Mouse (Mus musculus): ENCODE results near the gene Olfr1120. TPM values are rescaled to one million over a fixed set of nuclear protein-coding genes. Genes with fewer than 3 reads are reported as not detected.
"Not testable (repeated sequence)": the region's sequence is repeated elsewhere in the genome, so short reads cannot be mapped to it uniquely, and the experiment has no call there.

Olfr1120 gene
- total RNA-seq (2014; rRNA removed; ENCODE audit: low replicate concordance) (not detected in 2 replicates), polyA plus RNA-seq (2015; fragmentation: Nextera tagmentation; extraction: Ambion mirVana) (not detected in 2 replicates)

DNA sequence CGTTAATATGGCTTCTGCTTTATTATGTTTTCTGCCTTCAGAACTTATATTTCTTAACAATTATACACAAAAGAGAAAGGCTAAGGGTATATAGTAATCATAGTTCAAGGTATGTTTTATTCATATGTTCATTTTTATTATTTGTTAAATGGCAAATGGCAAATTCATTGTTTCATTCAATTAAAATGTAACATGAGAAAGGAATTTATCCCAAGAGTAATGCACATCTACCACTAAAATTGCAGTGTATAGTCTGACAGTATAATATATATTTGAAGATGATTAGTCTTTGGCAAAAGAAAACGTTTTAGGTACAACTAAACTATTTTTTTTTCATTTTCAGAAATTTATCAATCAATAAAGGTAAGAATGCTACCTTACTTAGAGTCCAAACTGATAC is at the start of gene Olfr1120:
Gene Olfr1120, plus strand, starts transcription at position 301 of the 400 bp plus-strand sequence.
- ATAC-seq (ENCODE audit: insufficient read depth, low read depth): no peak
- Histone ChIP-seq H3K36me3 (replicated peaks; ENCODE audit: control insufficient read depth, insufficient read depth, low read length) (no peaks in the 10 kb centered on the region), H3K9me3 (replicated peaks; ENCODE audit: control insufficient read depth, low read length) (no peaks in the 10 kb centered on the region), H3K4me3 (ENCODE audit: low read depth, low read length) (no peak within 1 kb of the TSS), H3K9ac (replicated peaks; ENCODE audit: low read depth, low read length) (no peak within 1 kb of the TSS), H3K4me2 (ENCODE audit: low read depth, low read length) (no peak within 1 kb of the TSS), H3K27ac (ENCODE audit: low read depth) (no peak within 1 kb of the TSS), H3K4me1 (ENCODE audit: control insufficient read depth, insufficient read depth) (no peaks in the 10 kb centered on the region), H3K27me3 (ENCODE audit: control insufficient read depth, insufficient read depth, low read length) (no peaks in the 10 kb centered on the region)
- no peak for DNase-seq (ENCODE audit: low spot score)
- WGBS: 36% methylated on average over 2 of the region's 2 CpGs
- no peak for TF ChIP-seq CTCF (IDR thresholded peaks at IDR 0.05; ENCODE audit: low read depth)
- no peak for TF ChIP-seq EP300 (IDR thresholded peaks at IDR 0.05; ENCODE audit: low read depth)

DNA sequence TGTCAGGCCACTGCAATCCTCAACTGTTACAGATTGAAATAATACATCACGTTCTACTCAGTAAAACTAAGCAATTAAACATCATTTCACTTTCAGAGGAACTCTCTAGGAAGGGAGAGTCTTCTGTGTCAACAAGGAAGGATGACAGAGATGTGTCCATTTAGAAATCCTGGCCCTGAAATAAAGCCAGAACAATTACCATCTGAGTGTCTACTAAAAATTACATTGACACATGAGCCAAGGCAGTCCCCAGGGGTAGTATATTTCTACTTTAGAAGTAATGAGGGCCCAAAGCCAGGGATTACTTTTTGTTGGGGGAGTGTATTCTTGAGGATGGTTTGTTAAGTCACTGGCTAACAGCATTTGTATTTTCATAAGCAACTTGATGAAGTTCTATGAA is 47.3 kb upstream of the Olfr1120 start, which contains the start of gene Olfr1118:
Gene Olfr1118, plus strand, starts transcription at position 301 of the 400 bp plus-strand sequence.
- H3K36me3 ChIP-seq (replicated peaks; ENCODE audit: control insufficient read depth, insufficient read depth, low read length): no peaks in the 10 kb centered on the region
- no peak for ATAC-seq (ENCODE audit: insufficient read depth, low read depth)

DNA sequence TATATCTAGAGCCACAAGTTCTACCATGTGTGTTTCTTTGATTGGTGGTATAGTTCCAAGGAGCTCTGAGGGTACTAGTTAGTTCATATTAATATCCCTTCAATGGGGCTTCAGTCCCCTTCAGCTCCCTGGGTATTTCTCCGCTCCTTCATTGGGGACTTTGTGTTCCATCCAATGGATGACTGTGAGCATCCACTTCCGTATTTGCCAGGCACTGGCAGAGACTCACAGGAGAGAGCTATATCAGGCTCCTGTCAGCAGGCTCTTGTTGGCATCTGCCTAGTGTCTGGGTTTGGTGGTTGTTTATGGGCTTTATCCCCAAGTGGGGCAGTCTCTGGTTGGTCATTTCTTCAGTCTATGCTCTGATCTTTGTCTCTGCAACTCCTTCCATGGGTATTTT is 5.5 kb downstream of the Olfr1120 start:
- H3K36me3 ChIP-seq (replicated peaks; ENCODE audit: control insufficient read depth, insufficient read depth, low read length); H3K4me1 ChIP-seq (ENCODE audit: control insufficient read depth, insufficient read depth); H3K27me3 ChIP-seq (ENCODE audit: control insufficient read depth, insufficient read depth, low read length); H3K27ac ChIP-seq (ENCODE audit: low read depth); H3K4me2 ChIP-seq (ENCODE audit: low read depth, low read length); H3K9ac ChIP-seq (replicated peaks; ENCODE audit: low read depth, low read length); H3K4me3 ChIP-seq (ENCODE audit: low read depth, low read length); H3K9me3 ChIP-seq (replicated peaks; ENCODE audit: control insufficient read depth, low read length); ATAC-seq (ENCODE audit: insufficient read depth, low read depth); DNase-seq (ENCODE audit: low spot score): not testable (repeated sequence)
- WGBS: 47% methylated on average over 2 of the region's 2 CpGs

More for the DNA sequence above, 47.3 kb upstream of the Olfr1120 start, which contains the start of gene Olfr1118:
- no peaks in the 10 kb centered on the region for H3K27me3 ChIP-seq (ENCODE audit: control insufficient read depth, insufficient read depth, low read length)
- no peak within 1 kb of the TSS for H3K4me2 ChIP-seq (ENCODE audit: low read depth, low read length)
- DNase-seq (ENCODE audit: low spot score): no peak
- TF ChIP-seq CTCF (IDR thresholded peaks at IDR 0.05; ENCODE audit: low read depth) (no peak), EP300 (IDR thresholded peaks at IDR 0.05; ENCODE audit: low read depth) (no peak)
- no peak within 1 kb of the TSS for H3K4me3 ChIP-seq (ENCODE audit: low read depth, low read length)
- H3K4me1 ChIP-seq (ENCODE audit: control insufficient read depth, insufficient read depth): no peaks in the 10 kb centered on the region
- WGBS: 50% methylated on average over 1 of the region's 1 CpGs
- no peaks in the 10 kb centered on the region for H3K9me3 ChIP-seq (replicated peaks; ENCODE audit: control insufficient read depth, low read length)
- no peak within 1 kb of the TSS for H3K27ac ChIP-seq (ENCODE audit: low read depth)
- no peak within 1 kb of the TSS for H3K9ac ChIP-seq (replicated peaks; ENCODE audit: low read depth, low read length)

DNA sequence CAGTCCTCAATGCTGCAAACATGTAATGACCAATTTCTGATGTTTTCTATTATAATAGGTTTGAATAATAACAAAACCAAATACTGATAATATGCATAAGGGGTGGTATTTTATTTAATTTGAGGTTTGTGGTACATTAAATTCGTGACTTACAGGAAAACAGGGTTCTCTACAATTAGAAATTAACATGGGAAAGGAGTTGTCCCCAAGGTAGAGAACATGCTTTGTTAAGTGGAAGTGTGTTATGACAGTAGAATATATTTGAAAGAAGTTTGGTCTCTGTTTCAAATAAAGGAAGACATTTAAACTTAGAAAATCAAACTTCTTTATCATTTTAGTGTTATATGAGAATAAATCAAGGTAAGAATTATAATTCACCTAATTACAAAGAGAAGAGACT is 15.0 kb downstream of the Olfr1120 start, which contains the start of gene Olfr1121:
Gene Olfr1121, plus strand, starts transcription at position 301 of the 400 bp plus-strand sequence.
- DNase-seq (ENCODE audit: low spot score) (no peak), ATAC-seq (ENCODE audit: insufficient read depth, low read depth) (no peak)
- no peaks in the 10 kb centered on the region for H3K36me3 ChIP-seq (replicated peaks; ENCODE audit: control insufficient read depth, insufficient read depth, low read length)
- H3K9me3 ChIP-seq (replicated peaks; ENCODE audit: control insufficient read depth, low read length): no peaks in the 10 kb centered on the region
- TF ChIP-seq CTCF (IDR thresholded peaks at IDR 0.05; ENCODE audit: low read depth) (no peak), EP300 (IDR thresholded peaks at IDR 0.05; ENCODE audit: low read depth) (no peak)
- no peaks in the 10 kb centered on the region for H3K4me1 ChIP-seq (ENCODE audit: control insufficient read depth, insufficient read depth)
- H3K27ac ChIP-seq (ENCODE audit: low read depth): no peak within 1 kb of the TSS
- H3K4me3 ChIP-seq (ENCODE audit: low read depth, low read length): no peak within 1 kb of the TSS
- H3K9ac ChIP-seq (replicated peaks; ENCODE audit: low read depth, low read length): no peak within 1 kb of the TSS
- 20% methylated on average over 1 of the region's 1 CpGs for WGBS
- no peaks in the 10 kb centered on the region for H3K27me3 ChIP-seq (ENCODE audit: control insufficient read depth, insufficient read depth, low read length)
- H3K4me2 ChIP-seq (ENCODE audit: low read depth, low read length): no peak within 1 kb of the TSS

DNA sequence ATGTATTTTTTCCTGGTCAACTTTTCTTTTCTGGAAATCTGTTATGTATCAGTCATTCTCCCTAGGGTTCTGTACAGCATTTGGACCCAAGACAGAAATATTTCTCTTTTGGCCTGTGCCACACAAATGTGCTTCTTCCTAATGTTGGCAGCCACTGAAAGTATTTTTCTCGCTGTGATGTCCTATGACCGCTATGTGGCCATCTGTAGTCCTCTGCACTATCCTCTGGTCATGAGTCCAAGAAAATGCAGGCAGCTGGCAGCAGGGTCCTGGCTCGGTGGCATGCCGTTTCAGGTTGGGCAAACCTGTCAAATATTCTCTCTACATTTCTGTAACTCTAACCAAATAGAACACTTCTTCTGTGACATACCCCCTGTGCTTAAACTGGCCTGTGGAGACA is 17.1 kb downstream of the Olfr1120 start:
- DNase-seq (ENCODE audit: low spot score): no peak
- TF ChIP-seq CTCF (IDR thresholded peaks at IDR 0.05; ENCODE audit: low read depth): no peak
- Histone ChIP-seq H3K36me3 (replicated peaks; ENCODE audit: control insufficient read depth, insufficient read depth, low read length) (no peaks in the 10 kb centered on the region), H3K4me2 (ENCODE audit: low read depth, low read length) (no peak overlapping the region), H3K9me3 (replicated peaks; ENCODE audit: control insufficient read depth, low read length) (no peaks in the 10 kb centered on the region), H3K9ac (replicated peaks; ENCODE audit: low read depth, low read length) (no peak overlapping the region), H3K4me3 (ENCODE audit: low read depth, low read length) (no peak overlapping the region), H3K4me1 (ENCODE audit: control insufficient read depth, insufficient read depth) (no peaks in the 10 kb centered on the region), H3K27ac (ENCODE audit: low read depth) (no peak overlapping the region), H3K27me3 (ENCODE audit: control insufficient read depth, insufficient read depth, low read length) (no peaks in the 10 kb centered on the region)
- no peak for ATAC-seq (ENCODE audit: insufficient read depth, low read depth)
- WGBS: 76% methylated on average over 4 of the region's 4 CpGs

DNA sequence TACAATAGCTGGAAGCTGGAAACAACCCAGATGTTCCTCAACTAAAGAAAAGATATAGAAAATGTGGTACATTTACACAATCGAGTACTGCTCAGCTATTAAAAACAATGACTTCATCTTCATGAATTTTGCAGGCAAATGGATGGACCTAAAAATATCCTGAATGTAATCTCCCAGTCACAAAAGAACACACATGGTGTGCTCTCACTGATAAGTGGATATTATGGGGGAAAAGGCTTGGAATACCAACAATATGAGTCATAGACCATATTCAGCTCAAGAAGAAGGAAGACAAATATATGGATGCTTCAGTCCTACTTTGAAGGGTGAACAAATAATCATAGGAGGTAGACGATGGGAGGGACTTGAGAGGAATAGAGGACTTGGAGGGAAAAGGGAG is 29.3 kb downstream of the Olfr1120 start:
- TF ChIP-seq EP300 (IDR thresholded peaks at IDR 0.05; ENCODE audit: low read depth) (no peak), CTCF (IDR thresholded peaks at IDR 0.05; ENCODE audit: low read depth) (no peak)
- Histone ChIP-seq H3K9ac (replicated peaks; ENCODE audit: low read depth, low read length) (no peak overlapping the region), H3K4me2 (ENCODE audit: low read depth, low read length) (no peak overlapping the region), H3K27me3 (ENCODE audit: control insufficient read depth, insufficient read depth, low read length) (no peaks in the 10 kb centered on the region), H3K27ac (ENCODE audit: low read depth) (no peak overlapping the region), H3K36me3 (replicated peaks; ENCODE audit: control insufficient read depth, insufficient read depth, low read length) (no peaks in the 10 kb centered on the region), H3K4me3 (ENCODE audit: low read depth, low read length) (no peak overlapping the region), H3K4me1 (ENCODE audit: control insufficient read depth, insufficient read depth) (no peaks in the 10 kb centered on the region), H3K9me3 (replicated peaks; ENCODE audit: control insufficient read depth, low read length) (no peaks in the 10 kb centered on the region)
- DNase-seq (ENCODE audit: low spot score) (peak; percentile 9), ATAC-seq (ENCODE audit: insufficient read depth, low read depth) (peak; percentile 73; the same call in 1 of the 2 replicates)
- WGBS: 13% methylated on average over 2 of the region's 2 CpGs

Data from heart, postnatal 0 days (tissue).